Mouse (Mus musculus): ENCODE measurements around the gene Mrln. TPM values are rescaled to one million over a fixed set of nuclear protein-coding genes. Genes with fewer than 3 reads are reported as not detected.

Mrln gene
- polyA plus RNA-seq, 1 experiment from 2014 or later = 0.38 TPM

GRCm38 (mm10) chr10:70224571-70224970 lies 20.1 kb downstream of the Mrln start:
- Histone ChIP-seq H3K4me1 (ENCODE audit: insufficient read depth) (no peaks in the 10 kb centered on the region), H3K4me2 (ENCODE audit: low read depth, low read length) (no peak overlapping the region), H3K27me3 (ENCODE audit: insufficient read depth, low read length) (no peaks in the 10 kb centered on the region), H3K9ac (replicated peaks) (no peak overlapping the region), H3K4me3 (ENCODE audit: low read depth, low read length) (no peak overlapping the region), H3K36me3 (replicated peaks; ENCODE audit: insufficient read depth, low read length) (no peaks in the 10 kb centered on the region), H3K27ac (ENCODE audit: low read depth) (no peak overlapping the region), H3K9me3 (ENCODE audit: low read length) (no peaks in the 10 kb centered on the region)
- no peak for TF ChIP-seq EP300 (IDR thresholded peaks at IDR 0.05; ENCODE audit: low read depth)
- TF ChIP-seq CTCF (IDR thresholded peaks at IDR 0.05; ENCODE audit: low read depth) = no peak
- no peak for ATAC-seq
- no peak for DNase-seq
- 64% methylated on average over 6 of the region's 6 CpGs for WGBS (ENCODE audit: insufficient replicate concordance)

- Histone ChIP-seq H3K27me3 (ENCODE audit: insufficient read depth, low read length) (no peaks in the 10 kb centered on the region), H3K36me3 (replicated peaks; ENCODE audit: insufficient read depth, low read length) (no peaks in the 10 kb centered on the region), H3K9me3 (ENCODE audit: low read length) (no peaks in the 10 kb centered on the region), H3K4me2 (ENCODE audit: low read depth, low read length) (no peak overlapping the region), H3K9ac (replicated peaks) (no peak overlapping the region), H3K4me1 (ENCODE audit: insufficient read depth) (no peaks in the 10 kb centered on the region), H3K27ac (ENCODE audit: low read depth) (no peak overlapping the region), H3K4me3 (ENCODE audit: low read depth, low read length) (no peak overlapping the region)
- ATAC-seq = no peak
- WGBS (ENCODE audit: insufficient replicate concordance) = 63% methylated on average over 6 of the region's 6 CpGs
- DNase-seq = no peak
- TF ChIP-seq EP300 (IDR thresholded peaks at IDR 0.05; ENCODE audit: low read depth) (no peak), CTCF (IDR thresholded peaks at IDR 0.05; ENCODE audit: low read depth) (no peak)
These were observed 21.3 kb downstream of the Mrln start for GRCm38 (mm10) chr10:70225760-70226159.

GRCm38 (mm10) chr10:70226608-70227007 lies 22.1 kb downstream of the Mrln start:
- TF ChIP-seq EP300 (IDR thresholded peaks at IDR 0.05; ENCODE audit: low read depth) = no peak
- no peak for TF ChIP-seq CTCF (IDR thresholded peaks at IDR 0.05; ENCODE audit: low read depth)
- Histone ChIP-seq H3K4me1 (ENCODE audit: insufficient read depth) (no peaks in the 10 kb centered on the region), H3K4me3 (ENCODE audit: low read depth, low read length) (no peak overlapping the region), H3K4me2 (ENCODE audit: low read depth, low read length) (no peak overlapping the region), H3K27me3 (ENCODE audit: insufficient read depth, low read length) (no peaks in the 10 kb centered on the region), H3K27ac (ENCODE audit: low read depth) (no peak overlapping the region), H3K36me3 (replicated peaks; ENCODE audit: insufficient read depth, low read length) (no peaks in the 10 kb centered on the region), H3K9me3 (ENCODE audit: low read length) (no peaks in the 10 kb centered on the region), H3K9ac (replicated peaks) (no peak overlapping the region)
- ATAC-seq (no peak), DNase-seq (no peak)

DNA sequence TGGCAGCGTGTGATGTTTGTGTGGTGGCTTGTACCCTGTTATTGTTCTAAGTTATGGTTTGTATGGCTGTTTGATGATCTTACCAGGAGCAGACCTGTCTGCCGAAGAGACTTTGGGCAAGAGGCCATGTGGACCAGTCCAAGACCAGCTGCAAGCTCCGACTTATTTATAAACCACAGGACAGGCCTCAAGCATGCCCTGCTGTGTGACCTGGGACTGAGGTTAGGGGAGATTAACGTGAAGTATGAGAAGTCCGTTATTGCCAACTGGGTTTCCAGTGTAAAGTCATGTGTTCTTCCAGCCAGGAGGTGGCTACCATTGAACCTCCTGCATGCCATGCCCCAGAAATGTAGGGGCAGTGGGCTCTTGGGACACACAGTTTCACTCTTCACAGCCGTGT lies 25.9 kb downstream of the Mrln start:
- ATAC-seq (no peak), DNase-seq (no peak)
- Histone ChIP-seq H3K9me3 (ENCODE audit: low read length) (no peaks in the 10 kb centered on the region), H3K36me3 (replicated peaks; ENCODE audit: insufficient read depth, low read length) (no peaks in the 10 kb centered on the region), H3K27ac (ENCODE audit: low read depth) (no peak overlapping the region), H3K4me3 (ENCODE audit: low read depth, low read length) (no peak overlapping the region), H3K4me2 (ENCODE audit: low read depth, low read length) (no peak overlapping the region), H3K27me3 (ENCODE audit: insufficient read depth, low read length) (no peaks in the 10 kb centered on the region), H3K9ac (replicated peaks) (no peak overlapping the region), H3K4me1 (ENCODE audit: insufficient read depth) (no peaks in the 10 kb centered on the region)
- WGBS (ENCODE audit: insufficient replicate concordance) = 82% methylated on average over 6 of the region's 6 CpGs
- TF ChIP-seq EP300 (IDR thresholded peaks at IDR 0.05; ENCODE audit: low read depth) (no peak), CTCF (IDR thresholded peaks at IDR 0.05; ENCODE audit: low read depth) (no peak)

DNA sequence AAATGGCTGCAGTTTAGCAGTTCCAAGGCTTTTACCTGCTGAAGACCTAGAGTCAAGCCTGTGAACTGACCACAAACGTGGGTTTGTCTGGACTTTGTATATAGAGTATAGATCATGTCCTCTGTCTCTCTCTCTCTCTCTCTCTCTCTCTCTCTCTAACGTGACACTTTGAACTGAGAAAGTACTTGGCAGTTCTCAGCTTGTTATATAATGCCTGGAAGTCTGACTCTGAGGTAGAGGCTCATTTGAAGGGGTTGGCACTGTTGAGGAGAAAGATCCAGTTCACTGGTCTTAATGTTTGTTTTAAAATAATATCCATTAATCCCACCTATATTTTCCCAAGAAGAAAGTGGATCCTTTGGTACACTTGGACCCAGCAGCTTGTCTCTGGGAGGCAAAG lies 33.5 kb downstream of the Mrln start:
- no peak for TF ChIP-seq CTCF (IDR thresholded peaks at IDR 0.05; ENCODE audit: low read depth)
- no peak for TF ChIP-seq EP300 (IDR thresholded peaks at IDR 0.05; ENCODE audit: low read depth)
- no peaks in the 10 kb centered on the region for H3K4me1 ChIP-seq (ENCODE audit: insufficient read depth)
- ATAC-seq = no peak
- H3K4me2 ChIP-seq (ENCODE audit: low read depth, low read length) = no peak overlapping the region
- no peaks in the 10 kb centered on the region for H3K36me3 ChIP-seq (replicated peaks; ENCODE audit: insufficient read depth, low read length)
- no peak overlapping the region for H3K4me3 ChIP-seq (ENCODE audit: low read depth, low read length)
- no peak for DNase-seq
- no peaks in the 10 kb centered on the region for H3K9me3 ChIP-seq (ENCODE audit: low read length)
- 54% methylated on average over 2 of the region's 2 CpGs for WGBS (ENCODE audit: insufficient replicate concordance)
- no peaks in the 10 kb centered on the region for H3K27me3 ChIP-seq (ENCODE audit: insufficient read depth, low read length)
- no peak overlapping the region for H3K9ac ChIP-seq (replicated peaks)
- no peak overlapping the region for H3K27ac ChIP-seq (ENCODE audit: low read depth)

- no peak overlapping the region for H3K27ac ChIP-seq (ENCODE audit: low read depth)
- 43% methylated on average over 8 of the region's 8 CpGs for WGBS (ENCODE audit: insufficient replicate concordance)
- no peaks in the 10 kb centered on the region for H3K9me3 ChIP-seq (ENCODE audit: low read length)
- H3K4me3 ChIP-seq (ENCODE audit: low read depth, low read length) = no peak overlapping the region
- no peaks in the 10 kb centered on the region for H3K36me3 ChIP-seq (replicated peaks; ENCODE audit: insufficient read depth, low read length)
- TF ChIP-seq CTCF (IDR thresholded peaks at IDR 0.05; ENCODE audit: low read depth) (no peak), EP300 (IDR thresholded peaks at IDR 0.05; ENCODE audit: low read depth) (no peak)
- ATAC-seq = peak; percentile 79
- DNase-seq = peak; percentile 20
- peaks cover 26% of the 10 kb centered on the region for H3K27me3 ChIP-seq (ENCODE audit: insufficient read depth, low read length)
- no peak overlapping the region for H3K4me2 ChIP-seq (ENCODE audit: low read depth, low read length)
- H3K9ac ChIP-seq (replicated peaks) = no peak overlapping the region
- peaks cover 12% of the 10 kb centered on the region for H3K4me1 ChIP-seq (ENCODE audit: insufficient read depth)
These were observed 38.4 kb downstream of the Mrln start for GRCm38 (mm10) chr10:70242751-70243444.

Data from liver, postnatal 0 days (tissue).